Mouse (Mus musculus) stomach, postnatal 0 days (tissue): Measurements from ENCODE around the gene Gm17334. TPM values are rescaled to one million over a fixed set of nuclear protein-coding genes. Genes with fewer than 3 reads are reported as not detected.

Experiments used
- ATAC-seq: fragments of 200-750 bp; cut with Nextera tagmentation; 2 replicates; pipeline ENCODE4 v1.8.0; 2017; ENCODE audit not compliant: low FRiP score, low TSS enrichment
- DNase-seq: peaks from one replicate; pipeline ENCODE4 v3.0.0-alpha.2; 2016; ENCODE audit warnings: low spot score
- H3K27ac ChIP-seq: fragments of 300-500 bp; sonication (generic); replicated peaks from 2 replicates; pipeline ENCODE4 v1.5.1; 2014; ENCODE audit warnings: mild to moderate bottlenecking, control low read depth
- H3K27me3 ChIP-seq: fragments of 300-500 bp; sonication (generic); 2 replicates; pipeline ENCODE4 v1.6.1; 2014; ENCODE audit warnings: low read length; ENCODE audit not compliant: control insufficient read depth, insufficient read depth
- H3K36me3 ChIP-seq: fragments of 300-500 bp; sonication (generic); 2 replicates; pipeline ENCODE4 v1.6.1; 2014; ENCODE audit warnings: low read length, mixed read lengths; ENCODE audit not compliant: control insufficient read depth, insufficient read depth
- H3K4me1 ChIP-seq: fragments of 300-500 bp; sonication (generic); replicated peaks from 2 replicates; pipeline ENCODE4 v1.6.1; 2014; ENCODE audit warnings: antibody characterized with exemption; ENCODE audit not compliant: control insufficient read depth, insufficient read depth
- H3K4me2 ChIP-seq: fragments of 300-500 bp; sonication (generic); replicated peaks from 2 replicates; pipeline ENCODE4 v1.6.1; 2014; ENCODE audit warnings: low read depth, mild to moderate bottlenecking, control low read depth, moderate library complexity
- H3K4me3 ChIP-seq: fragments of 300-500 bp; sonication (generic); 2 replicates; pipeline ENCODE4 v1.5.1; 2014; ENCODE audit warnings: low read depth, low read length, control low read depth
- H3K9ac ChIP-seq: fragments of 300-500 bp; sonication (generic); 2 replicates; pipeline ENCODE4 v1.6.1; 2014; ENCODE audit warnings: mild to moderate bottlenecking, low read length, control low read depth, mixed read lengths
- H3K9me3 ChIP-seq: fragments of 300-500 bp; sonication (generic); 2 replicates; pipeline ENCODE4 v1.6.1; 2016; ENCODE audit warnings: low read length; ENCODE audit not compliant: control insufficient read depth
- CTCF ChIP-seq: IDR thresholded peaks from 2 replicates; pipeline ENCODE4 v1.5.1; 2016; ENCODE audit warnings: antibody characterized with exemption, low read depth, mild to moderate bottlenecking, moderate library complexity
- EP300 ChIP-seq: optimal IDR thresholded peaks from 2 replicates; pipeline ENCODE3; 2016; ENCODE audit warnings: antibody characterized with exemption
- WGBS: fragments of 180-500 bp; shearing (Covaris S2); extraction: QIAGEN DNeasy Blood & Tissue Kit; methylation state at CpG from one replicate; pipeline ENCODE4 v1.1.7; 2014; 5-methylcytosine and 5-hydroxymethylcytosine counted together
- polyA plus RNA-seq: library from polyadenylated mRNA; unstranded; fragments of >200 nt; fragmentation: Nextera tagmentation; extraction: Ambion mirVana; gene quantifications from 2 replicates; pipeline ENCODE4 v1.2.1, GENCODE M21; 2015

The Gm17334 gene
- polyA plus RNA-seq, 1 experiment from 2014 or later = 0.17 TPM

DNA sequence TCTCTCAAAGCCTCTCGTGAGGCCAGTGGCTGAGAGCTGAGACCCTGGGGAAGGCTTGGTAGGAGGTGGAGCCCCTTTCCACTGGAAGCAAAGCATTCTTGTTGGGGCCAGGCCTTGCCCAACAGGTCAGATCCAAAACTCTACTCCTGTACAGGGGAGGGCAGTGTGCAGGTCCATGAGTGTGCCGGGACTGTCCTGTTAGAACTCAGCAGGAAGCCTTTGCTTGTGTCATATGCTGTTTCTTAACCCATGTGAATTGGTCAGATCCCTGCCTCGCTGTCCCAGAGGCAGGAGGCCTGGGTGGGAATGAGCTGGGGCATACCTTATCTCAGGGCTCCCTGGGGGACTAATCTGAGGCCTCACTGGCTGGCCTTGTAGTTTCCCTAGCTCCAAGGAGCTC, 7.3 kb upstream of the Gm17334 start:
- Histone ChIP-seq H3K27me3 (no peaks in the 10 kb centered on the region), H3K4me1 (no peaks in the 10 kb centered on the region), H3K27ac (no peak overlapping the region), H3K4me2 (no peak overlapping the region), H3K4me3 (no peak overlapping the region), H3K9ac (no peak overlapping the region), H3K36me3 (peaks cover 13% of the 10 kb centered on the region; the same call in 1 of the 2 replicates), H3K9me3 (no peaks in the 10 kb centered on the region)
- WGBS = 76% methylated on average over 3 of the region's 3 CpGs
- DNase-seq (no peak), ATAC-seq (no peak)
- no peak for TF ChIP-seq CTCF
- no peak for TF ChIP-seq EP300

GRCm38 (mm10) chr11:53779808-53780207, 6.8 kb upstream of the Gm17334 start:
- Histone ChIP-seq H3K4me3 (no peak overlapping the region), H3K27ac (no peak overlapping the region), H3K27me3 (no peaks in the 10 kb centered on the region), H3K9me3 (no peaks in the 10 kb centered on the region), H3K9ac (no peak overlapping the region), H3K36me3 (peaks cover 13% of the 10 kb centered on the region; the same call in 1 of the 2 replicates), H3K4me1 (no peaks in the 10 kb centered on the region), H3K4me2 (no peak overlapping the region)
- ATAC-seq (no peak), DNase-seq (no peak)
- WGBS = 46% methylated on average over 2 of the region's 2 CpGs
- TF ChIP-seq EP300 (no peak), CTCF (no peak)

- Histone ChIP-seq H3K9ac (no peak overlapping the region), H3K4me2 (no peak overlapping the region), H3K4me3 (no peak overlapping the region), H3K27ac (no peak overlapping the region), H3K4me1 (no peaks in the 10 kb centered on the region), H3K9me3 (no peaks in the 10 kb centered on the region), H3K36me3 (peaks cover 18% of the 10 kb centered on the region; the same call in 1 of the 2 replicates), H3K27me3 (no peaks in the 10 kb centered on the region)
- ATAC-seq (no peak), DNase-seq (no peak)
- WGBS = 79% methylated on average over 5 of the region's 5 CpGs
- TF ChIP-seq CTCF = no peak
- TF ChIP-seq EP300 = no peak
Observed at GRCm38 (mm10) chr11:53778455-53778854, 5.5 kb upstream of the Gm17334 start.

GRCm38 (mm10) chr11:53777736-53778135, 4.7 kb upstream of the Gm17334 start:
- no peak overlapping the region for H3K4me2 ChIP-seq
- no peaks in the 10 kb centered on the region for H3K27me3 ChIP-seq
- H3K4me3 ChIP-seq = no peak overlapping the region
- H3K4me1 ChIP-seq = no peaks in the 10 kb centered on the region
- ATAC-seq (no peak), DNase-seq (no peak)
- no peaks in the 10 kb centered on the region for H3K9me3 ChIP-seq
- H3K9ac ChIP-seq = no peak overlapping the region
- no peak for TF ChIP-seq CTCF
- WGBS = 67% methylated on average over 5 of the region's 5 CpGs
- peaks cover 18% of the 10 kb centered on the region; the same call in 1 of the 2 replicates for H3K36me3 ChIP-seq
- H3K27ac ChIP-seq = no peak overlapping the region

DNA sequence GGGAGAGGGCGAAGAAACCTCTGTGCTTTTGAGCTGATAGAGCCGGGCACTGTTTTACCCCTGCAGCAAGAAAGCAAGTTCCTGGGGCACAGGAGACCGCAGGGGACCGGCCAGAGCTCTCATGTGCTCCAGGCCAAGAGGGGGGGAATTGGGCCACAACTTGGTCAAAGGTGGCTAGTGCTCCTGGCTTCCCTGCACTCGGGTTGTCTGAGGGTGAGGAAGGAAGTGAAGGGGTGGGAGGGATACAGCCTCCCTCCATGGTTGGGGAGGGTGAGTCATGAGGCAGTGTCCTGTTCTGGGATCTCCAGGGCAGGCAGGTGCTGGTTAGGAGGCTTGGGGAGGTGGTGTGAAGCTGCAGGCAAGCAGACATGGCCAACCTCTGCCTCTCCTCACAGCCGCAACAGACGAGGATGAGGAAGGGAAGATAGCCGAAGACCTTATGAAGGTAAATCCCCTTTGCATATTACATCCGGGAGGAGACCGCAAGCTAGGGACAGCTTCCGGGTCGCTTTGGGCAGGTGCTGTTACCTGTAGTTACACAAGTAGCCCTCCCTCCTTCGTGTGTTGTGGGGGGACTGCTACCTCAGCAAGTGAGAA, 1.8 kb upstream of the Gm17334 start:
- Histone ChIP-seq H3K27ac (no peak overlapping the region), H3K9me3 (no peaks in the 10 kb centered on the region), H3K4me2 (no peak overlapping the region), H3K36me3 (peaks cover 18% of the 10 kb centered on the region; the same call in 1 of the 2 replicates), H3K4me3 (no peak overlapping the region), H3K9ac (no peak overlapping the region), H3K27me3 (no peaks in the 10 kb centered on the region), H3K4me1 (no peaks in the 10 kb centered on the region)
- no peak for TF ChIP-seq CTCF
- TF ChIP-seq EP300 = no peak
- ATAC-seq (no peak), DNase-seq (no peak)
- 88% methylated on average over 13 of the region's 13 CpGs for WGBS

GRCm38 (mm10) chr11:53773641-53774360, 814 bp upstream of the Gm17334 start:
- Histone ChIP-seq H3K9me3 (no peaks in the 10 kb centered on the region), H3K27ac (no peak overlapping the region), H3K9ac (no peak overlapping the region), H3K36me3 (peaks cover 18% of the 10 kb centered on the region; the same call in 1 of the 2 replicates), H3K27me3 (no peaks in the 10 kb centered on the region), H3K4me2 (no peak overlapping the region), H3K4me1 (0 out of 2 replicates have a peak, but pooled peaks cover 3% of the 10 kb centered on the region), H3K4me3 (no peak overlapping the region)
- ATAC-seq (no peak), DNase-seq (no peak)
- WGBS = 93% methylated on average over 16 of the region's 16 CpGs
- TF ChIP-seq CTCF = no peak
- no peak for TF ChIP-seq EP300
